Mouse (Mus musculus) erythroblast, embryonic 14.5 days (primary cell): Measurements from ENCODE around the gene Mbnl2.

Experiments used
- GATA1 ChIP-seq: IDR thresholded peaks from 2 replicates; pipeline ENCODE4 v1.6.1; 2012; ENCODE audit warnings: low read length, inconsistent platforms, mixed read lengths
- TAL1 ChIP-seq: IDR thresholded peaks from 3 replicates; pipeline ENCODE4 v1.6.1; 2012; ENCODE audit warnings: low read length, inconsistent platforms, mixed read lengths

DNA sequence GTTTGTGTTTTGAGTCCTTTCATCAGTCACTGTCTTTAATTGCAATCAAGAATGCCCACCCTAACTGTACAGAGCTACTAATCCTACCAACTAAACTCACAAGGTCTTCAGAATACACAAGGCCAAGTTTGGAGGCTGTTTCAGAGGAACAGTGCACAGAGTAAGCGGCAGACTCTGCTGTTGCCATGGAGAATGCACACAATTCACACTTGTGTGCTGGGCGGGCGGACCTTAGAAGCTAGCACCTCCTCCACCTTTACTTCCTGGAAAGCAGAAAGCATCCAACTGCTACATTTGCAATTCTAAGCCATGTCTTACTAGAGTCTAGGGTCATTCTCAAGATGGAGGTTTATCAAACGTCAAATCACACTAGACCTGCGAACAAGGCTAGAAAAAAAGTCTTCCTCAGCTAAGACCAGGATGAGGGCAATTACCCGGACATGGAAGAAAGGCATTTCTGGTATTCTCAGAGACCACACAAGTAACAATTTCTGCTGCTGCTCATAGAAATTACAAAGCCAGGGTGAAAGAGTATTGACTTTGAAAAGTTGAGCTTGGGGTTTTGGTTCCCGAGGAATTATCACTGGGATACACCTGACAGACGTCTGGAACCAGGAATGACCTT, 30.3 kb upstream of the Mbnl2 start:
- TF ChIP-seq TAL1: no peak
- no peak for TF ChIP-seq GATA1
